Mouse (Mus musculus) embryo, embryonic 11.5 days (tissue): ENCODE measurements around the gene Hapln3.

Experiments used
- DNase-seq: peaks from one replicate; pipeline ENCODE4 v3.0.0-alpha.2; 2012; ENCODE audit warnings: low read depth, low spot score

Gene Hapln3

DNA sequence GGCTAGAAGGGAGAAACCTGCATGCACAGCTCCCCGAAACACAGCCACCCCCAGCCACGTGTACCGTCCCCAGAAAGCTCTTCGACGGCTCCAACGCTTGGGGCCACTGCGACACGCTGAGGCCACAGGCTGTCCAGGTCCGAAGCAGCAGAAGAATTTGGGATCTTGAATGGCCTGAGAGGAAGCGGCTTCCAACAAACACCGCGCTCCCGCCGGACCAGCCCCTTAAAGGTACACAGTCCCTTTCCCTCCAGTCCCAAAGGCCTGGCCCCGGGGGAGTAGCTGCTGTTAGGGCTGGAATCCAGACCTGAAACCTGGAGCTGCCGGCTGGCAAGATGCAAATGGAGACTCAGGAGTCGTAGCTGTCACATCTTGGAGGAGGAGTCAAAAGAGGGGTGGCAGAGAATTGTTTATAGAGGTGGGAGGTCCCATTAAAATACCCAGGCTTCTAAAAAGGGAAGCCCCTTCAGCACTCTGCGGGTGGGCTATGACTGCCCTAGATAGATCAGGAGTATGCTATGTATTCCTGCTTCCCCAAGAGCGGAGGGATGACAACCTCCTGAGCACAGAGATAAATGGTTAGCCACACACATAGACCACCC lies at the start of gene Hapln3:
Gene Hapln3 (minus strand): TSS at position 176 of the 602 bp plus-strand sequence.
- DNase-seq, result no peak

DNA sequence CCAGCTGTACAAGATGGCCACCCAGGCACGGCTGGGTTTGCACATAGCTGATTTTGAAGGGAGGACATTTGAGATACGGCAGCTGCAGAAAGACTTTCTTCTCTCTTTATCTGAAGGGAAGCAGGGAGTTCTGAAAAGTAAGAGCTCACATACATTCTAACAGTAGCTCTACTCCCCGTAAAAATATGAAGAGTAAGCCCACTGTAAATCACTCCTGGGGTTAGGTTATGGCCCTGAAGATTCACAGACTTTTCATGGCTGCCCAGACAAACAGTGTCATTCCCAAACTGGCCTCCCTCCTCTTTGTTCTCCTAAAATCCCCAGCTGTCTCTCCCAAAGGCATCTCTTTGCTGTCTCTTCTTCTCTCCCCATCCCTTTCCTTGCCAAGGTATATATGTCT lies 43.0 kb upstream of the Hapln3 start:
- no peak for DNase-seq

DNA sequence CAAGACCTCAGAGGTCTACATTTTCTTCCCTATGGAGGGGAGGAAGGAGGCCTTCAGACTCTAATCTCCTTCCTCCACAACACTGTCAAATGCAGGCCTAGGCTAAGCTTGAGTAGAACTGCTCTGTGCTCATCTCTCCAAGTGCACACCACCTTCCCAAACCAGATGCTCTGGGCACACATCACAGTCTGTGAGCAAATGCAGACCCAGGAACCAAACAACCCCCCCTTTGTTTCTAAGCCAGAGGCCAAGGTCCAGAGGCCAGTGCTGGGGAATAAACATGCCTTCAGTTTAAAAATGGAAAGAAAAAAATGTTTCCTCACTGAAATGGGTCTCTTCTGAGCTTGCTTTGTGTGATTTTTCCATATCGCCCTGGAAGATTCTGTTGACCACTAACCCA lies 41.0 kb upstream of the Hapln3 start:
- DNase-seq, result no peak

DNA sequence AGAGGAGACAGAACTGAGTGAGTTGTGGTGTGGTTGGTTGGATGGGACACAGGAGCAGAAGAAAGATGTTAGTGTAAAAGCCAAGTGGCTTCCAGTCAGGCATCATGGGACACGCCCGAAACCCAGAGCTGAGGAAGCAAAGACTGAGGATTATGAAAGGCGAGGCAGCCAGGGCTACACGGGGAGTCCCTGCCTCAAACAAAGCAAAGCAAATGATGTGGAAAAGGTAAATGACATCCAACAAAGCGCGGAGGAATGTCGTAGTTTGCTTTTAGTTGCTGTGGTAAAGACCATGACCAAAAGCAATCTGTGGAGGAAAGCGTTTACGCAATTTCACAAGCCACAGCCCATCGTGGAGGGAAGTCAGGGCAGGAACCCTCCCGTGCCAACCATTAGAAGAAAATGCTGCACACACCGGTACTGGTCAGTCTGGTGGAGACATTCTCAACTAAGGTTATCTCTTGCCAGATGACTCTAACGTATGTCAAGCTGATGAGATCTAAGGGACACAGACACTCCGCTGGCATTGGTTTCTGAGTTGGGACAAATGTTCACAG lies 36.3 kb upstream of the Hapln3 start:
- no peak for DNase-seq

DNA sequence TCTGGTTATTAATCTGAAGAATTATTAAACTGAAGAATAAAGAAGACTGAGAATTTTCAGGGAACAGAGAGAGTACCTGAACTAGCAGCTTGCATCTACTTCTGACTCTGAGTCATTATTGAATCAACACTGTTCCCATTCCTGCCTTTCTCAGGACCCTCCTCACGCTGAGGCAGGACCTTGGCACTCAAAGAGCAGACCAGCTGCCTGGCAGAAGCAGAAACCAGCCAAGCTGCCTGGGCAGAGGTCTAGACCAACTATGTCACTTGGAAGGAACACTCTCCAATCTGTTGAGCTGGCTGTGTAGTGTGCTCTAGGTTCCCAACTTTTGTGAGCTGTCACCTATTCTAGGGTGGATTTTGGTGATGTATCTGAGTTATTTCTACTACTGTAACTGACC lies 28.6 kb upstream of the Hapln3 start:
- no peak for DNase-seq

DNA sequence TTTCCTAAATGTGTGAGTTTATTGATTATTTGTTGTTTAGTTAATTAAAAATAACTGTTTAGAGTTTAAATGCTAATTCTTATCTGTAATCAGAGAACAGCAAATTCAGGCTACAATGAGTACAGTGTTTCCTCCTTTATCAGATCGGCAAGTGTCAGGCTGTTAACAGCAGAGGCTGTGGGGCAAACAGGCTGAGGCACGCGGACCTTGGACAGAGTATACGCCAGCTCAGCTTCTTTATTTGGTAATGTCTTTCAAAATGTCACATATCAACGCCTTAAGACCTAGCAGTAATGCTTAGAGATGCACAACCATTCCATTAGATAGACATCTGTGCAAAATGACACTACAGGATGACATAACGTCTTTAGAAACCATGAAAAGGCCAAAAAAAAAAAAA lies 18.7 kb upstream of the Hapln3 start:
- DNase-seq, result no peak

DNA sequence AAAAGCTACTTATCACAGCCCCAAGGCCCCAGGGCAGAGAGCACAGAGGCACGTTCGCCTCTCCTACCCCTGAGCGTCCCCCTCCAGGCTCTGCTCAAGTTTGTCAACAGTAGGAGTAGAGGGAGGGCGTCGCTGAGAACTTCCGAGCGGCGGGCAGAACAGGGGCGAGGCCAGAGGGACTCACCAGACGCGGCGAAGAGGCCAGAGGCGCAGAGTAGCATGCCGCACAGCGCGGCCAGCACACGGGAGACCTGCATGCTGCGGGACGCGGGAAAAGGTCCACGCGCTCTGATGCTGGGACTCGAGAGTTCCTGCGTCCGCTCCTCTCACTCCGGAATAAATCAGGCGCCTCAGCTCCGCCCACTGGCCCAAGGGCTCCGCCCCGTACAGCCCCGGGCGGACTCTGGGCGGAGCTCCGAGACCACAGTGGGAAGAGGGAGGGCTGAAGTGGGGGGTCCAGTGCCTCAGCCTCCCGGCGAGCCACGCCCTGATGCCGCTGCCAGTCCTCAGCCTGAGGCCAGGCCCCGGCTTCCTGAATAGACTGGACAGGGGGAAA lies 18.0 kb upstream of the Hapln3 start, which contains the start of gene Mfge8:
Gene Mfge8 (minus strand): TSS at position 350 of the 556 bp plus-strand sequence.
- peak; percentile 88 for DNase-seq

DNA sequence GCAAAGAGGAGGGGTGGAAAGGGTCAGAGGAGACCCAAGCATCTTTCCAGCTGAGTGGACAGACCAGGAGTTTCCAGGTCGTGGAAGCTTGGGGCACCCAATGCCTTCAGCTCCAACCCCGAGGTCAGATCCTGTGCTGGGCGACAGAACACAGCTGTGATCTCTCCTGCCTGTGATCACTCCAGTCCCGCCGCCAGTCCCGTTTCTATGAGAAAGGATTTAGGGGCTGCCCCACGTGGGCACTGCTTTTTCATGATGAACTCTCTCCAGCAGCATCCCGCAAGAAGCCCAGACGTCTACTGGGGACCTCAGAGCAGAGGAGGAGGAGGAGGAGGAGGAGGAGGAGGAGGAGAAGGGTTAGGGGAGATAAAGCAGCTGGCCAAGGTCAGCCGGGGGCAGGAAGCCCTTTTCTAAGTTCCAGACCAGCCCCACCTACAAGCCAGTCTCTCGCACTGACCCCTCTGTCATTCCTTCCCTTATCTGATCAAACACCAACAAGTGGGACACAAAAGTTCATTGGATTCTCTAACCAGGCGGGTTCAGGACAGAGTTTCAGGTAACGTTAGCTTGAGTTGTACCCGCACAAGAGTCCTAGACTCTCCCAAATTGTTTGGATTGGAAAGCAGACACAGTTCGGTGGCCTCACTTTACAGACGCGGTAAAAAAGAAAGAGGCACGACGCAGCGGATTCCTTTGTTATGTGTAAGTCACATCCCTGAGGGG lies 17.3 kb upstream of the Hapln3 start:
- no peak for DNase-seq

DNA sequence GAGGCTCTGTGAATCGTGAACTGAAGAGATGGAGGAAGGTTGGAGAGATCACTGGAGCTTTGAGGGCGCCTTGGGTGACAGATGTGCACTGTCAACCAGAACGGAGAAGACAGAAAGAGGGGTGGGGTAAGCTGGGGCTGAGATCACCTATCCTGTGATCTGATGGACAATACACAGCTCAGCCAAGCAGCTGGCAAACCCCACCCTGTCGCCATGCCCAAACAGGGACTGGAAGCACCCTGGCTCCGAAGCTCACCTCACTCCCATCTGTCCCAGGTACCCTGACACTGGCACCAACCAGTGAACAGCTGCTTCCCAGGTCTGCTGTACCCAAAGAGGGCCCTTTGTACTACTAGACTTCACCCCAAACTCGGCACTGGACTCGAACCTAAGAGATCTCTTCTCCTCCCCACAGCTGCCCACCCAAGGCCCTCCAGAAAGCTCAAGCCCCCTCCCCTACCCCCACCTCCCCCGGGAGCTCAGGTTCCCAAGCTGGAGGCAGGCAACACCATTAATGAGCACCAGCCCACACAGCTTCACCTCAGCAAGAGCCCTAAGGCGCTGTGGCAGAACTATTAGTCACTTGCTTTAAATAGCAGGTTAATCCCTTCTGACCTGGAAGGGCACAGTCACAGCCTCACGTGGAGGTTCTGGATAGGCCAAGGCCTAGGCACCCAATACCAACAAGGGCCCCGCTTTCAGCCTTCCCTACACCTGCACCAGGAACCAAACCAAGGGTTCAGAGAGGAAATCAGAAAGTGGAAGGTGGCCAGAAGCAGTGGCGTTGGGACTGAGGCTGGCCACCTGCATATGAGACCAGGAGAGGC lies 16.4 kb upstream of the Hapln3 start:
- no peak for DNase-seq

DNA sequence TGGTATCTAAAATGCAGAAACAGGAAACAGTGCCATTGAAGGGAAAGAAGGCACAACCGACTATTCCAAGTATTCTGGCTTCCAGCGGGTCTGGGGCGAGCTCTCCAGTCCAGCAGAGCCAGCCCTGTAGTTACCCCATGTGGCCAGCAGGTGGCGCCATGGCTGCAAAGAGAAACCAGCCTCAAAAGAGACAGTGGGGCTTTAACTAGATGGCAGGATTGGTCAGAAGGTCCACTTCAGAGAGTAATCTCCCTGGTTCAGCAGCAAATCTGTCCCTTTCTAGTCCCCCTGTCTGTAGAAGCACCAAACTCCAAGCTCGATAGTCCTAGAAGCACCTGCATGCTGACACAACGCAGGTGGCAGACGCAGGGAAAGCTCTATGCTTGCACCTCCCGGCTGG lies 10.1 kb upstream of the Hapln3 start:
- DNase-seq, result peak; percentile 64

DNA sequence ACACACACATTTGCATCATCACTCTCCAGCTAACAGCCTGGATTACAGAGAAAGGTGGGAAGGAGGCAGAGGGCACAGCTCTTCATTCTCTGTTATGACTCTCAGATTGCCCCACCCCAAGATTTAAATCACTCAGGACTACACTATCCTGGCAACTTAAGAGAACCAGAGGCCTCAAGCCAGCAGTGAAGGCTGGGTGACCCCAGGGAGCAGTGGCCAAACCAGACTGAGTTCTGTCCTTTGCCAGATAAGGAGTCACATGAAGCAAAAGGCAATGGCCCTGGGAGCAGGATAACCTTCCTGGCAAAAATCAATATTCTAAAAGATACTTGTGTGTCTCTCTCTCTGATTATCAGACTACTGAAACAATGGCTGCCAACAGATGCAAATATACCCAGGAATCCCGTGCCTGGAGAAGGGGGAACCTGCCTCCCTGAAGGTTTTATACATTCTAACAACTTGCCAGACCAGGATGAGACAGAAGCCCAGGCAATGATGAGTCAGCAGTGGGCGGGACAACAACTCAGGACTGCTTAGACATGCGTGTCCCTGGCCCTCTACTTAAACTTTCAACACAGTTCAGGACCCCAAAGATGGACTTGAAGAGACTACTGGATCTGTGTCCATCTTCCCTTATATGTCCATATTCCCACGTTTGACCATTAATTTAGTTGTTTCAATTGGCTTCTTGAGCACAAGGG lies 9.2 kb upstream of the Hapln3 start:
- DNase-seq, result no peak

DNA sequence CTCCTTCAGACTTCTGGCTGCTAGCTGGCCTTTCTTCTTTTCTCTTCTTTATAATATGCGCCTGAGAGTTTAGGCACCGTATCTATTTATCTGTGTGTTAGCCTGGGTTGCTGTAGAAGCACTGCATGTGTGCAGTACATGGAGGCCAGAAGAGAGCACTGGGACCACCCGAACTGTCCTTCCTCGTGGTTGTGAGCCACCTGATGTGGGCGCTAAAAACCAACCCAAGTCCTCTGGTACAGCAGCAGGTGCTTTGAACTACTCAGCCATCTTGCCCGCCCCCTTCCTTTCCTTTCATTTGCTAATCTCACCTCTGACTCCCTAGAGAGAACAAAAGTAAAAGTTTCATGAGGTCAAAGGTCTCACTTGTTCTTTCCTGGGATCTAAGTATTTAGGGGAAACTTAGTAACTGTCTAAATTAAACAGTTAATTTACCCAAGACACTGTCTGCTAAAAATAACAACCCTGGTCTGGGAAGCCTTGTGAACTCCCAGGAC lies 8.6 kb upstream of the Hapln3 start:
- DNase-seq, result no peak

DNA sequence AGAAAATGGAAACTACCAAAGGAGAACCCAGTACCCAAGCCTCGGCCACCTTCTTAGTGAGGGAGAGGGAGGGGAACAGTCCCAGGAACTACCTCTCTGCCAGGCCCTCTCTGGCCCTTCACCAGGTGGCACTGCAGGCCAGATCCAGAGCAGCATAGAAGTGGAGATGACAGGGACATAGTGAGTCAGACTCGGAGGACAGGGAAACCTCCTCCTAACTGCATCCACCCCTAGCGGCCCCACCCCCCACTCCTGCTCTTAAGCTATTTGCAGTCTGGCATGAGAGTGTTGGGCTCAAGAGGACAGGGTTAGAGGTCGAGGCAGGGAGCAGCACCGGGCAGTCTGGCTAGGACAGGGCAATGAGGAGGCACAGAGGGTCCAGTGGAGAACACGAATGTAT lies 2.6 kb upstream of the Hapln3 start:
- DNase-seq, result no peak

DNA sequence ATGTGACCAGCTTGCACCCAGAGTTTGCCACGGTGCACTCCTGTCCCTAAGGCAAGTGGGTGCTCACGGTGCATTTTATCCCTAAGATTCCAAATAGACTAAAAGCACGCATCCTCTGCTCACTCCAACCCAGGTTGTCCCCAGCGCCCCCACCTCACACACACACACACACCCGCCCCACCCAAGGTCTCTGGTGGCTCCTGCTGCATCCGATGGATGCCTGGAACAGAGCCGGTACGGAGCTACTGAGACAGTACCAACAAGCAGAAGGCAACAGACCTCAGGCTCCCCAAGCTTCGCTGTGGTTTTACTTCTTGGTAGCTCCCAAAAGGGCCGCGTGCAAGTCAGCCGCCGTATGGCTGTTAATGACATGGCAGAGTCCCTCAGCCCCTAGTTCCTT lies 433 bp downstream of the Hapln3 start:
- DNase-seq, result no peak

DNA sequence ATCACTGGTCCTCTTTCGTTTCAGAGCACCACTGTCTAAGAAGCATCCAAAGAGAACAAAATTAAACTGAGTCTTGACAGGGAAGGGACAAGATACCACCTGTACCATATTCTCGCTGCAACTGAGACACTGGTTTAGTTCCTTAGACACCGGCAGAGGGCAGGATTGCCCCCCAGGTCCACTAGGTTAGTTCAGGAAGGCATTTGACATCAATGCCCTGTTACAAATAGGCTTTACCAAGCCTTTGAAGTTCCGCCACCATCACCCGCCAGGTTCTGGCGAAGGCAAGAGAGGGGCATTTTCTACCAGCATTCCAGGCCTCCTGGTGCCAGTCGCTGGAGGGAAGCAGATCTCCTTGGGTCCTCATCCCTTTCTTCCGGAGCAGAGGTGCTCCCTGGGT lies 935 bp downstream of the Hapln3 start:
- DNase-seq, result no peak

DNA sequence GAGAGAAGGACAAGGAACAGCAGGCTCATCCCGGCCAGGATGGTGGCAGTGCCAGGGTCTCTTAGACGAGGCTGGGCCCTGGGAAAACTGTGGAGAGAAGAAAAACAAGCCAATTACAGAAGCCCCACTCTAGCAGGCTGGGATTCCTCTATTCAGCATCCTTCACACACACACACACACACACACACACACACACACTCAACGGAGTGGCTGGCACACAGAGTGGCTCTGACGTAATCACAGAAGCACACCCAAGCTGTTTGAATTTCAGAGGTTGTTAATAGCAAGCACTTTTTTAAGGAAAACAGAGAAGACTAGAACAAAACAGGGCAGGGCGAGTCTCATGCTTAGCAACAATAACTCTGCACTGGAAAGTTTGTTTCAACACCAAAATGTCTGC lies 7.4 kb downstream of the Hapln3 start:
- DNase-seq, result no peak

DNA sequence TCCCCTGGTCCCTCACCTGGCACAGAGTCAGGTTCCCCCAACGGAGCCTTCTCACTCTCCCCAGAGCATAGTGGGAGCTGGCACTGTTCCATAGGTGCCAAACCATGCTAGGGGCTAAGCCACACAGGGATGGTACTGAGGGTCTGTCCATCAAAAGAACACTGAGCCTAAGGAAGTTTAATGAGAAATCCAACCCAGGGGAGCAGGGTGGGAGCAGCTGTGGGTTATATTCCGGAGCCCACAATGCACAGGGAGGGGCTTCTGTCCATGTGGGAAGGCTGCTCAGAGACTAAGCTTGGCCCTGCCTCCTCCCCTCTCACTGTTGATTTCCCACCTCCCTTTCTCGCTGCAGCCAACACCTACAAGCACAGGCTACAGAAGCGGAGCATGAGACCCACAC lies 17.0 kb downstream of the Hapln3 start:
- DNase-seq, result no peak

DNA sequence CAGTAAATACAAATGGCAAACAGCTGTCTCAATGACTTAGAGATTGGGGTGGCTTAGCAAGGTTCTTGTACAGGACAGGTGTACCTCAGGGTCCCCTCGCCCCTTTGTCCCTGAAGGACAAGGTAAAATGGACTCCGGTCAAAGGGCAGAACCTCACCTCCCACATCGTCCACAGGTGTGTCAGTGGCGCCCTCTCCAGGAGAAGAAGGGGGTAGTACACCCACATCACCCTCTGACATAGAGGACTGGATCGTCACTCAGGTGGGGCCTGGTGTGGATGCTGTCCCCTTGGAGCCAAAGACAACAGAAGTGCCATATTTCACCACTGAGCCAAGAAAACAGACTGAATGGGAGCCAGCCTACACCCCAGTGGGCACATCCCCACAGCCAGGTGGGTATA lies 34.3 kb downstream of the Hapln3 start:
- DNase-seq, result no peak

DNA sequence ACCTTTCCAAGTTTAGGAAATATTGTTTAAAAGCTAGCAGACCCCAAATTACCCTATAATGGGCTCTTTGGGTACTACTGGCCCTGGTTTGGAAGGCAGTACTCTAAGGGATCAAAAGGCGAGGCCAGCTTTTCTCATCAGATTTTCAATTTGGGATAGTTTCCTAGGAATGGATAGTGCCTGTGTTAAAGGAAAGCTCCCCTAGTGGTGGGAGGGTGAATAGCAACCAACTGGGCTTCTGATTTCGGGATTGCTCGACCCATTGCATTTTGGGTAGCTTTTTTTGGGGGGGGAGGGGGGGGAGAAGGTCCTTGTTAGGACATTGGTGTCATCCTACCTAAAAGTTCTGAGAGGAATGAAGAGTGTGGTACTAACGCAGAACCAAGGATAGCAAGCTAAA lies 41.7 kb downstream of the Hapln3 start:
- no peak for DNase-seq

DNA sequence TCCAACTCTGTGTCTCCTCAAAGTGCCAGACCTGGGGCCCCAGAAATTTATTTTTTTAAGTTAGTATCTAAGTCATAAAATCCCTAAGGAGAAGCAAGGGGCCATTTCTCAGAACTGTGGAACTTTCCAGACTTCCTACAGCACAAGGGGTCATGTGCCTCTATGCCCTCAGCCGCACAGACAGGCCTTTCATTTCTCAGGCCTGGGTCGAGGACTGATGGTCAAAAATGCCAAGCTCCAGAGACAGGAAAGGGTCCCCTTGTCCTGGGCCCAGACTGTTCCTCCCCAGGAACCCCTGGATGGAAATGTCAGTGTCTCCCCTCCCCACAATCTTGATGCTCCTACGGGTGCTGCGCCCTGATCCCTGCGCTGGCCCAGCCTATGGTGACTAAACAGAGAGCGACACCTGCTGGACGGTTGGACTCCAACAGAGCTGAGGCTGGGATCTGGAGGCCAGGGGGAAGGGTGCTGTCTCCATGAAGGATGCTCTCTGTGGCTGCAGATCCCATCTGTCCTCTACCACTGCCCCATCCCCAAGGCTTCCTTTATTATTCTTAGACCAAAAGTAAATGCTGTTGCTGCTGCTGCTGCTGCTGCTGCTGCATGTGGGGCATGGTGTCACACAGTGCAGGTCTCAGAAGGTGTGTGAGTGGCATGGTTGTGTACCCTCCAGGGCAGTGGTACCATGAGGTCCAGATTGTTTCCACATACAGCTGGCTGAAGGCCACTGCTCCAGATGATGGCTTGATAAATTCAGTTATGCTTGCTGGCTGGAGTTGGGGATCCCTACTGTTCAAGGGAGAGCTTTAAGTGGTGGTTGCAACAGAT lies 50.0 kb downstream of the Hapln3 start:
- peak; percentile 59 for DNase-seq
